Mouse (Mus musculus): ENCODE measurements at regions not wholly inside any gene's neighbourhood (a gene's known extent, or its start where the extent isn't known, plus 50 kb on each side); places are given as distances from the start of the nearest gene placed in this dataset.

DNA sequence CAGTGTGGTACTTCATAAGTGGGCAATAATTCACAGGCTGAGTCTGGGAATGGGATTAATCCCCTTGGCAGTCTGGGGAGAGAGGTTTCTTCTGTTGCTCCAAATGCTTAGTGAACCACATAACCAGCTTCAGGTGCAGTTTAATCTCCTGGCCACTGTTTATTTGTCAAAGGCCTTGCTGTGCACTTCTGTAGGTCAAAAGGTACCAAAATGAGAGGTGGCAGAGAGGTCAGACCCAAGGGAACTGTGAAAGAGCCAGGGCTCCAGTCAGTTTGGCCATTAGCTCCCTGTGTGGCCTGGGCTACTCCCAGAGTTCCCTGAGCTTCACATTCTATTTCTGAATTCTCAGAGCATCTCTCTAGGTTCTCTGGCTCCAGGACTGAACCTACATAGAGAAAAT is 229.6 kb upstream of the Nt5c1b start:
- Histone ChIP-seq H3K36me3 (replicated peaks; ENCODE audit: control insufficient read depth, insufficient read depth, low read length) (no peaks in the 10 kb centered on the region), H3K27ac (ENCODE audit: low read depth) (no peak overlapping the region), H3K9ac (replicated peaks; ENCODE audit: low read depth, low read length) (no peak overlapping the region), H3K4me1 (ENCODE audit: control insufficient read depth, insufficient read depth) (no peaks in the 10 kb centered on the region), H3K4me2 (ENCODE audit: low read depth, low read length) (no peak overlapping the region), H3K27me3 (ENCODE audit: control insufficient read depth, insufficient read depth, low read length) (no peaks in the 10 kb centered on the region), H3K4me3 (ENCODE audit: low read depth, low read length) (no peak overlapping the region), H3K9me3 (replicated peaks; ENCODE audit: control insufficient read depth, low read length) (no peaks in the 10 kb centered on the region)
- DNase-seq (ENCODE audit: low spot score) = no peak
- ATAC-seq (ENCODE audit: insufficient read depth, low read depth) = no peak
- TF ChIP-seq EP300 (IDR thresholded peaks at IDR 0.05; ENCODE audit: low read depth) (no peak), CTCF (IDR thresholded peaks at IDR 0.05; ENCODE audit: low read depth) (no peak)

DNA sequence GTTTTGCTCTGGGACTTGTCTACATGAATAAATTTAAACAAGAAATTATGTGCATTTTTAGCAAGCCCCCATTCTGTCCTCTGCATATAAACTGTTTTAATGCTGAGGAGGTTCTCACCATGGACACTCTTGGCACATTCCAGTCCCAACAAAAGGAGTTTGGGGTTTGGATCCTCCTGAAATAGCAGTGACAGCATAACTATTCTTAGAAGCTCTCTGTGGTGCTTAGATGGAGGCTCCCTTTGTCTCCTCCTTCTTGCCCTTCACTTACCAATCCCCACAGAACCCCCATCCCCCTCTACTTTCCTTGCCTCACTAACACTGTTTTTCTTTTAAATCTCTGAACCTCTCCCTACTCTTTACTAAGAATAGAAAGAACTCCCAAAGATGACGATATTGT is 208.9 kb upstream of the Nt5c1b start:
- Histone ChIP-seq H3K27me3 (ENCODE audit: control insufficient read depth, insufficient read depth, low read length) (no peaks in the 10 kb centered on the region), H3K36me3 (replicated peaks; ENCODE audit: control insufficient read depth, insufficient read depth, low read length) (no peaks in the 10 kb centered on the region), H3K4me1 (ENCODE audit: control insufficient read depth, insufficient read depth) (0 out of 2 replicates have a peak, but pooled peaks cover 7% of the 10 kb centered on the region), H3K9ac (replicated peaks; ENCODE audit: low read depth, low read length) (no peak overlapping the region), H3K4me3 (ENCODE audit: low read depth, low read length) (no peak overlapping the region), H3K4me2 (ENCODE audit: low read depth, low read length) (no peak overlapping the region), H3K9me3 (replicated peaks; ENCODE audit: control insufficient read depth, low read length) (no peaks in the 10 kb centered on the region), H3K27ac (ENCODE audit: low read depth) (no peak overlapping the region)
- TF ChIP-seq CTCF (IDR thresholded peaks at IDR 0.05; ENCODE audit: low read depth) = no peak
- DNase-seq (ENCODE audit: low spot score) = no peak
- WGBS = 7% methylated on average over 1 of the region's 1 CpGs
- ATAC-seq (ENCODE audit: insufficient read depth, low read depth) = peak; percentile 51; the same call in 1 of the 2 replicates

DNA sequence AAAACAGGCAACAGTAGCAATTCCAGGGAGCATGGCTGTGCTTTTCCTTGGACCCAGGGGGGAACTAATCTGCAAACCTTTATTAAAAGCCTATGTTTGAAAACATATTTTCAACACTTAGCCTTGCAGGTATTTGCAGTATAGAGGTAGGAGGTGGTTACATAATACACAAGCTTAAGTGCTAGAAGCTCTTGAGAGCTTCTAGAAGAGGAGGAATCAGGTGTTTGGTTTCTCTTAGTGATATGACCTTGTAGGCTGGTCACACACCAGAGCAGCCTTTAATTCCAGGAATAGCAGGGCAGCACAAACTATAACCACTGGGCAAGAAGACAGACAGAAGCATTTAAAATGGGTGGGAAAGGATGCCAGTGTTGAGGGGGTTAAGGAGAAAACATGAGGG is 201.7 kb upstream of the Nt5c1b start:
- Histone ChIP-seq H3K4me2 (ENCODE audit: low read depth, low read length) (no peak overlapping the region), H3K27me3 (ENCODE audit: control insufficient read depth, insufficient read depth, low read length) (no peaks in the 10 kb centered on the region), H3K36me3 (replicated peaks; ENCODE audit: control insufficient read depth, insufficient read depth, low read length) (no peaks in the 10 kb centered on the region), H3K9ac (replicated peaks; ENCODE audit: low read depth, low read length) (no peak overlapping the region), H3K4me3 (ENCODE audit: low read depth, low read length) (no peak overlapping the region), H3K4me1 (ENCODE audit: control insufficient read depth, insufficient read depth) (no peaks in the 10 kb centered on the region), H3K27ac (ENCODE audit: low read depth) (no peak overlapping the region), H3K9me3 (replicated peaks; ENCODE audit: control insufficient read depth, low read length) (no peaks in the 10 kb centered on the region)
- ATAC-seq (ENCODE audit: insufficient read depth, low read depth) = no peak
- no peak for TF ChIP-seq CTCF (IDR thresholded peaks at IDR 0.05; ENCODE audit: low read depth)
- TF ChIP-seq EP300 (IDR thresholded peaks at IDR 0.05; ENCODE audit: low read depth) = no peak
- no peak for DNase-seq (ENCODE audit: low spot score)

DNA sequence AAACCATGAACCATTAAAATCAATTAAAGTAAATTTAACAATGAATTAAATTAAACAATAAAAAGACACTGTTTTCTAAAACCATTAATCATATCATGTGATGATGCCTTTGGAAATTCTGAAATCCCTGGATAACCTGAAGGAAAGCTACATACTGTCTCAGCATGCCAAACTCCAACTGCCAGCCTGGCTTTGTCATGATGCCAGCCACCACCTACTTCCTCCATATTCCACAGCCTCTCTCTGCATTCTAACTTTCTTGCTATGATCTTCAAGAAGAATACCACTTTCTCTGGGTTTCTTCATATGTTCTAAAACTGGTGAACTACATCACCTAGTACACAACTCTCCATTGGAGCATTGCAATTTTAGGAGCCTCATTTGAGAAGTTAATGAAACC is 201.2 kb upstream of the Nt5c1b start:
- H3K4me1 ChIP-seq (ENCODE audit: control insufficient read depth, insufficient read depth) = no peaks in the 10 kb centered on the region
- no peaks in the 10 kb centered on the region for H3K27me3 ChIP-seq (ENCODE audit: control insufficient read depth, insufficient read depth, low read length)
- H3K9ac ChIP-seq (replicated peaks; ENCODE audit: low read depth, low read length) = no peak overlapping the region
- no peak overlapping the region for H3K4me3 ChIP-seq (ENCODE audit: low read depth, low read length)
- no peaks in the 10 kb centered on the region for H3K9me3 ChIP-seq (replicated peaks; ENCODE audit: control insufficient read depth, low read length)
- H3K36me3 ChIP-seq (replicated peaks; ENCODE audit: control insufficient read depth, insufficient read depth, low read length) = no peaks in the 10 kb centered on the region
- DNase-seq (ENCODE audit: low spot score) (no peak), ATAC-seq (ENCODE audit: insufficient read depth, low read depth) (no peak)
- H3K27ac ChIP-seq (ENCODE audit: low read depth) = no peak overlapping the region
- TF ChIP-seq CTCF (IDR thresholded peaks at IDR 0.05; ENCODE audit: low read depth) = no peak
- TF ChIP-seq EP300 (IDR thresholded peaks at IDR 0.05; ENCODE audit: low read depth) = no peak
- H3K4me2 ChIP-seq (ENCODE audit: low read depth, low read length) = no peak overlapping the region

DNA sequence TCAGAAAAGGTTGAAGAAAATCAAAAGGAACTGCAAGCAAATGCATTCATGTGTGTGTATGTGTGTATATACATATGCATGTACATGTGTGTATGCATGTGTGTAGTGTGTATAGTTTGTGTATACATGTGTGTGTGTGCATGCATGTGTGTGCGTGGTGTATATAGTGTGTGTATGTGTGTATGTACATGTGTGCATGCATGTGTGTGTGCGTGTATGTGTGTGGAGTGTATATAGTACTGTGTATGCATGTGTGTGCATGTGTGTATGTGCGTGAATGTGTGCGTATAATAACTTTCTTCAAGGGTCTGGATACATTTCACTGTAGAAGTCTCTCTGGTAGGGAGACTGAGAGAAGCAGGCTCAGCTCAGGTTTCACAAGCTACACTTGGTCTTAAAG is 191.1 kb upstream of the Nt5c1b start:
- no peak overlapping the region for H3K27ac ChIP-seq (ENCODE audit: low read depth)
- WGBS = 91% methylated on average over 4 of the region's 4 CpGs
- no peaks in the 10 kb centered on the region for H3K36me3 ChIP-seq (replicated peaks; ENCODE audit: control insufficient read depth, insufficient read depth, low read length)
- no peak overlapping the region for H3K4me2 ChIP-seq (ENCODE audit: low read depth, low read length)
- H3K4me1 ChIP-seq (ENCODE audit: control insufficient read depth, insufficient read depth) = no peaks in the 10 kb centered on the region
- no peaks in the 10 kb centered on the region for H3K27me3 ChIP-seq (ENCODE audit: control insufficient read depth, insufficient read depth, low read length)
- H3K4me3 ChIP-seq (ENCODE audit: low read depth, low read length) = no peak overlapping the region
- DNase-seq (ENCODE audit: low spot score) (no peak), ATAC-seq (ENCODE audit: insufficient read depth, low read depth) (no peak)
- H3K9ac ChIP-seq (replicated peaks; ENCODE audit: low read depth, low read length) = no peak overlapping the region
- no peaks in the 10 kb centered on the region for H3K9me3 ChIP-seq (replicated peaks; ENCODE audit: control insufficient read depth, low read length)
- TF ChIP-seq EP300 (IDR thresholded peaks at IDR 0.05; ENCODE audit: low read depth) = no peak
- TF ChIP-seq CTCF (IDR thresholded peaks at IDR 0.05; ENCODE audit: low read depth) = no peak

DNA sequence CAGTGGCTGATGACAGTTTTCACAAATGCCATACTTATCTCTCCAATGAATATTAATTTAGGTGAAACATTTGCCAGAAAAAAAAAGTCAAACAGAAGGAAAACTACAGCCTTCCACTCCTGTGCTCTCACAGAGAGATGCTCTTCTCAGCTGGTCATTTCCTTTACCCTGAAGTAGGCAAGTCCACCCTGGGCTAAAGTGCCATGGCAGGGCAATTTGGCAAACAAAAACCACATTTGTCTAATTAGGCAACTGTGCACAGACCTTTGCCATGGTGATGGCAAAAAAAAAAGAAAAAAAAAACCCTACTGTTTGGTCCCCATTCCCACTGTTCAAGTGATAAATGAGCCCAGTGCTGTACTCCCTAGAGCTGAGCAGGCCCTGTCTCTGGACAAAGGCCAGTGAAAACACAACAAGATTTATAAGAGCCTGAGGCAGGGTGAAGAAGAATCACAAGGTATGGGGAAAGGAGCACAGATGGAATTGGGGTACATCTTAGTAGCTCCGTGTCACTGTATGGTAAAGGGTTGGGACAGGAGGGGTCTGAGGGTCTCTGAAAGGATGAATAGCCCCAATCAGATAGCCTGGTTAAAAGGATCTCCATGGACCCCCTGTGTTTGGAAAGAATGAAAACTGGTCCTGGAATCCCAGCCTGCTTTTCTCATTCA is 190.5 kb upstream of the Nt5c1b start:
- Histone ChIP-seq H3K4me1 (ENCODE audit: control insufficient read depth, insufficient read depth) (no peaks in the 10 kb centered on the region), H3K4me3 (ENCODE audit: low read depth, low read length) (no peak overlapping the region), H3K4me2 (ENCODE audit: low read depth, low read length) (no peak overlapping the region), H3K9me3 (replicated peaks; ENCODE audit: control insufficient read depth, low read length) (no peaks in the 10 kb centered on the region), H3K27ac (ENCODE audit: low read depth) (no peak overlapping the region), H3K27me3 (ENCODE audit: control insufficient read depth, insufficient read depth, low read length) (no peaks in the 10 kb centered on the region), H3K9ac (replicated peaks; ENCODE audit: low read depth, low read length) (no peak overlapping the region), H3K36me3 (replicated peaks; ENCODE audit: control insufficient read depth, insufficient read depth, low read length) (no peaks in the 10 kb centered on the region)
- TF ChIP-seq CTCF (IDR thresholded peaks at IDR 0.05; ENCODE audit: low read depth) (no peak), EP300 (IDR thresholded peaks at IDR 0.05; ENCODE audit: low read depth) (no peak)
- WGBS = 62% methylated on average over 1 of the region's 1 CpGs
- DNase-seq (ENCODE audit: low spot score) (no peak), ATAC-seq (ENCODE audit: insufficient read depth, low read depth) (no peak)

All from heart, postnatal 0 days (tissue).